Comparison of ENCODE assay signal across 21 mouse cellular contexts in genomic region chr15:96607422-96607821, GRCm38 (mm10).
"Had no signal": no experiment of that assay in that cellular context is flagged by ENCODE, and none has a peak within 500 bp of the region (broad histone marks: within the 10 kb centered on the region; RNA-seq: fewer than 3 reads in every experiment).

No protein-coding gene starts in this region.

- H3K9me3 ChIP-seq: limb, embryonic 12.5 days; limb, embryonic 15.5 days; midbrain, embryonic 12.5 days; midbrain, embryonic 15.5 days had no signal

- H3K27ac ChIP-seq: limb, embryonic 12.5 days; limb, embryonic 15.5 days; liver, embryonic 14.5 days; macrophage; midbrain, embryonic 12.5 days; midbrain, embryonic 15.5 days; stomach, postnatal 0 days had no signal

- H3K27me3 ChIP-seq: limb, embryonic 12.5 days; limb, embryonic 15.5 days; midbrain, embryonic 12.5 days; midbrain, embryonic 15.5 days had no signal

- H3K4me2 ChIP-seq: limb, embryonic 12.5 days; limb, embryonic 15.5 days; liver, embryonic 11.5 days; lung, embryonic 14.5 days; midbrain, embryonic 12.5 days; midbrain, embryonic 15.5 days had no signal

- H3K9ac ChIP-seq: limb, embryonic 12.5 days; limb, embryonic 15.5 days; liver, embryonic 14.5 days; liver, postnatal 0 days; lung, embryonic 14.5 days; midbrain, embryonic 12.5 days; midbrain, embryonic 15.5 days had no signal

- ATAC-seq: intestine, postnatal 0 days; liver, postnatal 0 days; lung, postnatal 0 days; midbrain, embryonic 15.5 days had no signal

- H3K4me3 ChIP-seq: limb, embryonic 12.5 days; limb, embryonic 15.5 days; midbrain, embryonic 12.5 days; midbrain, embryonic 15.5 days had no signal

- DNase-seq: kidney, adult 2 months; kidney, postnatal 4 days; left cerebral cortex, postnatal 4 days; liver, postnatal 0 days; lung, embryonic 14.5 days; right cerebral cortex, adult 18-20 months; right cerebral cortex, postnatal 14 days; right cerebral cortex, postnatal 4 days; thymus, adult 2 months; thymus, postnatal 14 days; thymus, postnatal 4 days had no signal
